Mouse (Mus musculus) CH12.LX (cell line): ENCODE results near the gene Prrc2a.

Experiments
- CTCF ChIP-seq, 2 experiments: IDR thresholded peaks in 1 of 2; conservative IDR thresholded peaks in 1 of 2; 2 replicates each; pipeline ENCODE4 v1.5.1; 2011 to 2012; ENCODE audit warnings: low read depth in 2 of 2, low read length in 2 of 2, improper control_type of control experiment in 1 of 2, inconsistent platforms in 1 of 2, mild to moderate bottlenecking in 1 of 2, moderate library complexity in 1 of 2
- HCFC1 ChIP-seq: IDR thresholded peaks from 2 replicates; pipeline ENCODE4 v1.6.1; 2012; ENCODE audit warnings: low read depth, mild to moderate bottlenecking, inconsistent platforms, low read length, improper control_type of control experiment
- RAD21 ChIP-seq: IDR thresholded peaks from 2 replicates; pipeline ENCODE4 v1.6.1; 2011; ENCODE audit warnings: low read depth, mild to moderate bottlenecking, low read length, improper control_type of control experiment, moderate library complexity
- TCF12 ChIP-seq: IDR thresholded peaks from 2 replicates; pipeline ENCODE4 v1.6.1; 2014; ENCODE audit warnings: low read depth, mild to moderate bottlenecking, inconsistent platforms, low read length, improper control_type of control experiment
- ZNF384 ChIP-seq: IDR thresholded peaks from 2 replicates; pipeline ENCODE4 v1.6.1; 2012; ENCODE audit warnings: low read depth, low read length, improper control_type of control experiment, inconsistent platforms

GRCm38 (mm10) chr17:35147348-35147747 lies 17.3 kb downstream of the Prrc2a start:
- TF ChIP-seq ZNF384 = no peak
- TF ChIP-seq TCF12 = no peak
- TF ChIP-seq CTCF (conservative IDR thresholded peaks at IDR 0.05 in 1 of 2, IDR thresholded peaks at IDR 0.05 in 1 of 2; ENCODE audit: low read depth in 2 of 2, low read length in 2 of 2) = no peak
- no peak for TF ChIP-seq RAD21
- no peak for TF ChIP-seq HCFC1
